Mouse (Mus musculus): Measurements from ENCODE around the gene Gm9639. TPM values are rescaled to one million over a fixed set of nuclear protein-coding genes. Genes with fewer than 3 reads are reported as not detected.

The Gm9639 gene
- polyA plus RNA-seq (2012; rRNA removed) = not detected in 2 replicates
- polyA plus RNA-seq (2014; fragmentation: Nextera tagmentation; extraction: Ambion mirVana) = not detected in 2 replicates

DNA sequence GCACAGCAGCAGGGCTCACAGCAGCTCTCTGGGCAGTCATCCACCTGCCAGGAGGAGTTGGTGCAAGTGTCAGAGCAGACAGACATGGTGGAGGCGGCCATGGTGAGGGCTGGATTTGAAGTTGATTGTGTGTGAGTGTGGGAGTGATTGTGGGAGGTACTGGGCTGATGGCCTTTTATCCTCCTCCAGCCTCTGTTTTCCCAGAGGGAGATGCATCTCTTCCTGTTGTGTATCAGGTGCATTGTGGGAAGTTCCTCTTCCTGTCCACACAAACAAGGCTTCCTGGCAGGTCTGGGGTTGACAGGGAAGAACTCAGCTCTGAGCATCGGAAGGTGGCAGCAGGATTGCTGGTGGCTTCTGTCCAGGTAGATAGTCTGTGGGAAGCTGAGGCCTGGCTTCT lies at the start of gene Gm9639:
Gene Gm9639 (minus strand): TSS at position 101 of the 400 bp plus-strand sequence.
- no peak for ATAC-seq (ENCODE audit: low FRiP score, low read depth)
- no peak within 1 kb of the TSS for H3K4me3 ChIP-seq (replicated peaks; ENCODE audit: low read length)
- DNase-seq (ENCODE audit: low spot score) = no peak
- H3K36me3 ChIP-seq (ENCODE audit: control insufficient read depth, insufficient read depth, low read length) = no peaks in the 10 kb centered on the region
- H3K9ac ChIP-seq (ENCODE audit: low read depth, low read length, severe bottlenecking) = no peak within 1 kb of the TSS
- TF ChIP-seq POLR2A (IDR thresholded peaks at IDR 0.05; ENCODE audit: borderline replicate concordance, extremely low read depth, insufficient read depth, insufficient read length) = no peak
- no peak within 1 kb of the TSS for H3K27ac ChIP-seq (replicated peaks; ENCODE audit: low read depth, low read length)
- H3K4me1 ChIP-seq (ENCODE audit: control insufficient read depth, insufficient read depth, low read length) = peaks cover 6% of the 10 kb centered on the region; the same call in 1 of the 2 replicates
- no peaks in the 10 kb centered on the region for H3K27me3 ChIP-seq (ENCODE audit: control insufficient read depth, insufficient read depth, low read length)
- 54% methylated on average over 2 of the region's 2 CpGs for WGBS
- H3K9me3 ChIP-seq (ENCODE audit: control insufficient read depth, low read length) = no peaks in the 10 kb centered on the region
- H3K4me2 ChIP-seq (replicated peaks; ENCODE audit: low read depth, low read length, severe bottlenecking) = no peak within 1 kb of the TSS

DNA sequence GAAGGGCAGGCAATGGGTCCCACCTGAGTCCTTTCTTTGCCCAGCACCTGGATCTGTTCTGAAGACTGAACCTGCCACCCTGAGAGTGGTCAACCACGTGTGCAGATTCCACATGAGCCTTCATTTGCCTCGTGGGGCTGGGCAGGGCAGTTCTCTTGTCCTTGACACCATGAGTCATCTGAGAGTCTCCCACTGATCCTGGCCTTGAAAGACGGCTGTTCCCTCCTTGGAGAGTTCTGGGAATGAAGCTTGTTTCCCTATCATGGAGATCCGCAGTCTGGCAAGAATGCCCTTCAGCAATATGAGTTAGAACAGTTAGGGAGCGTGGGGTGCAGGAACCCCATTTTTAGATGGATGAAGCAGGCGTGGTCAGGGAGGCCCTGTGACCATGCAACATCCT lies 44.1 kb upstream of the Gm9639 start:
- Histone ChIP-seq H3K4me2 (replicated peaks; ENCODE audit: low read depth, low read length, severe bottlenecking) (no peak overlapping the region), H3K9me3 (ENCODE audit: control insufficient read depth, low read length) (peaks cover 8% of the 10 kb centered on the region; the same call in 1 of the 2 replicates), H3K9ac (ENCODE audit: low read depth, low read length, severe bottlenecking) (no peak overlapping the region), H3K4me1 (ENCODE audit: control insufficient read depth, insufficient read depth, low read length) (no peaks in the 10 kb centered on the region), H3K27me3 (ENCODE audit: control insufficient read depth, insufficient read depth, low read length) (no peaks in the 10 kb centered on the region), H3K27ac (replicated peaks; ENCODE audit: low read depth, low read length) (no peak overlapping the region), H3K36me3 (ENCODE audit: control insufficient read depth, insufficient read depth, low read length) (no peaks in the 10 kb centered on the region), H3K4me3 (replicated peaks; ENCODE audit: low read length) (no peak overlapping the region)
- DNase-seq (ENCODE audit: low spot score) = no peak
- 69% methylated on average over 6 of the region's 6 CpGs for WGBS
- no peak for TF ChIP-seq POLR2A (IDR thresholded peaks at IDR 0.05; ENCODE audit: borderline replicate concordance, extremely low read depth, insufficient read depth, insufficient read length)
- no peak for ATAC-seq (ENCODE audit: low FRiP score, low read depth)

DNA sequence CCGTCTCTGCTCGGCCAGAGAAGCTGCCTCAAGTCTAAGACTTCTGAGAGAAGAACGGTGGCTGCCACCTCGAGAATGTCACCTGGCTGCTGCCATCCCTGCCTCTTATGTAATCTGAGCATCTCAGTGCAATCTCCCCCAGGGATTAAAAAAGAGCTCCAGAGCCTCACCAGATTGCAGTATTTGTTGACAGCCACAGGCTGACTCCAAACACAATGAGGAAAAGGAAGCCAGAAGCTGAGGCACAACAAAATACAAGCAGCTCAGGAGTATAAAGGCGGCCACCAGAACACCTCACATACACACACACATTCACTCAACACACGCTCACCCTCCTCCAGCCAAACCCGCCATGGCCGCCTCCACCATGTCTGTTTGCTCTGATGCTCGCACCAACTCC lies 40.8 kb upstream of the Gm9639 start, which contains the start of gene Krtap10-10:
Gene Krtap10-10 (plus strand): TSS at position 301 of the 400 bp plus-strand sequence.
- TF ChIP-seq POLR2A (IDR thresholded peaks at IDR 0.05; ENCODE audit: borderline replicate concordance, extremely low read depth, insufficient read depth, insufficient read length) = no peak
- DNase-seq (ENCODE audit: low spot score) (no peak), ATAC-seq (ENCODE audit: low FRiP score, low read depth) (no peak)
- Histone ChIP-seq H3K27ac (replicated peaks; ENCODE audit: low read depth, low read length) (no peak within 1 kb of the TSS), H3K4me3 (replicated peaks; ENCODE audit: low read length) (no peak within 1 kb of the TSS), H3K27me3 (ENCODE audit: control insufficient read depth, insufficient read depth, low read length) (no peaks in the 10 kb centered on the region), H3K4me2 (replicated peaks; ENCODE audit: low read depth, low read length, severe bottlenecking) (no peak within 1 kb of the TSS), H3K4me1 (ENCODE audit: control insufficient read depth, insufficient read depth, low read length) (no peaks in the 10 kb centered on the region), H3K9ac (ENCODE audit: low read depth, low read length, severe bottlenecking) (no peak within 1 kb of the TSS), H3K9me3 (ENCODE audit: control insufficient read depth, low read length) (no peaks in the 10 kb centered on the region), H3K36me3 (ENCODE audit: control insufficient read depth, insufficient read depth, low read length) (no peaks in the 10 kb centered on the region)
- 64% methylated on average over 8 of the region's 9 CpGs for WGBS

DNA sequence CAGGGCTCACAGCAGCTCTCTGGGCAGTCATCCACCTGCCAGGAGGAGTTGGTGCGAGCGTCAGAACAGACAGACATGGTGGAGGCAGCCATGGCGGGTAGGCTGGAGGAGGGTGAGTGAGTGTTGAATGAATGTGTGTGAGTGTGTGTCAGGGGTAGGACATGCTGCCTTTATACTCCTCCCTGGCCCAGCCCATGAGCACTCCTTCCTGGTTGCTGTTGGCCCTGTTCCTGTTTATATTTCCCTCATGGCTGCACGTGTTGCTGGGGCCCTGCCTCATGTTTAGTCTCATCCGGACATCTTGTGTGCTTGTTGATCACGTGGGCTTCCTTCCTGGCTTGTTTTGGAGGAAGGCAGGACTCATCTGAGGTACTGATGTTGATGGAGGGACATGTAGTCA lies 32.1 kb upstream of the Gm9639 start, which contains the start of gene Krtap10-4:
Gene Krtap10-4 (minus strand): TSS at position 145 of the 400 bp plus-strand sequence.
- no peak for DNase-seq (ENCODE audit: low spot score)
- no peak for TF ChIP-seq POLR2A (IDR thresholded peaks at IDR 0.05; ENCODE audit: borderline replicate concordance, extremely low read depth, insufficient read depth, insufficient read length)

DNA sequence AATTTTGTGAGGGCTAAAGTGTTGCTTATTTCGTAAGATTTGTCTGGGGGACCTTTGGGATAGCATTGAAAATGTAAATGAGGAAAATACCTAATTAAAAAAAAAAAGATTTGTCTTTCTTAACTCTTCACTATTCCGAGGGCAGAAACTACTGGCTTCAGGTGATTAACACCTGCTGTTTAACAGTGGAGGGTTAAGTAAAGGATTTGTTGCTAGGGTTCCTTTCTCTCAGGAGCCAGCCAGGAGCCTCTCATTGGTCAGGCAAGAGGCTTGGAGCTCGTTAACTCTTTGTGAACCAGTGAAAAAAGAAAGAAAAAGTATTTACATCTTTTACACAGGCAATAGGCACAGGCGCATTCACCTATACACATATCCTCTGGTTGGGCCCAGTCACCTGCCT lies 24.3 kb upstream of the Gm9639 start:
- Histone ChIP-seq H3K4me1 (ENCODE audit: control insufficient read depth, insufficient read depth, low read length) (no peaks in the 10 kb centered on the region), H3K4me3 (replicated peaks; ENCODE audit: low read length) (no peak overlapping the region), H3K36me3 (ENCODE audit: control insufficient read depth, insufficient read depth, low read length) (no peaks in the 10 kb centered on the region), H3K9me3 (ENCODE audit: control insufficient read depth, low read length) (peaks cover 6% of the 10 kb centered on the region; the same call in 1 of the 2 replicates), H3K27me3 (ENCODE audit: control insufficient read depth, insufficient read depth, low read length) (no peaks in the 10 kb centered on the region), H3K9ac (ENCODE audit: low read depth, low read length, severe bottlenecking) (no peak overlapping the region), H3K4me2 (replicated peaks; ENCODE audit: low read depth, low read length, severe bottlenecking) (no peak overlapping the region), H3K27ac (replicated peaks; ENCODE audit: low read depth, low read length) (no peak overlapping the region)
- DNase-seq (ENCODE audit: low spot score) (no peak), ATAC-seq (ENCODE audit: low FRiP score, low read depth) (no peak)
- 35% methylated on average over 4 of the region's 4 CpGs for WGBS
- no peak for TF ChIP-seq POLR2A (IDR thresholded peaks at IDR 0.05; ENCODE audit: borderline replicate concordance, extremely low read depth, insufficient read depth, insufficient read length)

More for the DNA sequence above, 32.1 kb upstream of the Gm9639 start, which contains the start of gene Krtap10-4:
- no peaks in the 10 kb centered on the region for H3K27me3 ChIP-seq (ENCODE audit: control insufficient read depth, insufficient read depth, low read length)
- H3K9me3 ChIP-seq (ENCODE audit: control insufficient read depth, low read length) = peaks cover 6% of the 10 kb centered on the region; the same call in 1 of the 2 replicates
- no peak for ATAC-seq (ENCODE audit: low FRiP score, low read depth)
- no peak within 1 kb of the TSS for H3K4me2 ChIP-seq (replicated peaks; ENCODE audit: low read depth, low read length, severe bottlenecking)
- no peak within 1 kb of the TSS for H3K27ac ChIP-seq (replicated peaks; ENCODE audit: low read depth, low read length)
- H3K9ac ChIP-seq (ENCODE audit: low read depth, low read length, severe bottlenecking) = no peak within 1 kb of the TSS
- WGBS = 57% methylated on average over 6 of the region's 6 CpGs
- H3K4me1 ChIP-seq (ENCODE audit: control insufficient read depth, insufficient read depth, low read length) = no peaks in the 10 kb centered on the region
- H3K4me3 ChIP-seq (replicated peaks; ENCODE audit: low read length) = no peak within 1 kb of the TSS
- no peaks in the 10 kb centered on the region for H3K36me3 ChIP-seq (ENCODE audit: control insufficient read depth, insufficient read depth, low read length)

Measured in limb, embryonic 14.5 days (tissue).